Mouse (Mus musculus) stomach, embryonic 16.5 days (tissue): ENCODE measurements around the gene Slc25a41. TPM values are rescaled to one million over a fixed set of nuclear protein-coding genes. Genes with fewer than 3 reads are reported as not detected.
"Not testable (repeated sequence)": the region's sequence is repeated elsewhere in the genome, so short reads cannot be mapped to it uniquely, and the experiment has no call there.

Source experiments
- ATAC-seq: fragments of 200-750 bp; cut with Nextera tagmentation; 2 replicates; pipeline ENCODE4 v1.8.0; 2017; ENCODE audit warnings: moderate number of reproducible peaks, moderate TSS enrichment; ENCODE audit not compliant: insufficient read depth, low FRiP score
- H3K27ac ChIP-seq: fragments of 300-500 bp; sonication (generic); 2 replicates; pipeline ENCODE4 v1.5.1; 2014; ENCODE audit warnings: low read length
- H3K27me3 ChIP-seq: fragments of 300-500 bp; sonication (generic); 2 replicates; pipeline ENCODE4 v1.6.1; 2014; ENCODE audit warnings: low read length, control low read depth, mixed read lengths; ENCODE audit not compliant: control insufficient read depth, insufficient read depth
- H3K36me3 ChIP-seq: fragments of 300-500 bp; sonication (generic); 2 replicates; pipeline ENCODE4 v1.6.1; 2014; ENCODE audit warnings: low read length; ENCODE audit not compliant: control insufficient read depth, insufficient read depth
- H3K4me1 ChIP-seq: fragments of 300-500 bp; sonication (generic); 2 replicates; pipeline ENCODE4 v1.6.1; 2014; ENCODE audit warnings: low read length, control low read depth, mixed read lengths; ENCODE audit not compliant: control insufficient read depth, insufficient read depth
- H3K4me2 ChIP-seq: fragments of 300-500 bp; sonication (generic); 2 replicates; pipeline ENCODE4 v1.6.1; 2014; ENCODE audit warnings: low read depth, low read length, mixed read lengths
- H3K4me3 ChIP-seq: fragments of 300-500 bp; sonication (generic); replicated peaks from 2 replicates; pipeline ENCODE4 v1.5.1; 2014; ENCODE audit warnings: mild to moderate bottlenecking, low read length
- H3K9ac ChIP-seq: fragments of 300-500 bp; sonication (generic); 2 replicates; pipeline ENCODE4 v1.6.1; 2014; ENCODE audit warnings: low read length
- H3K9me3 ChIP-seq: fragments of 300-500 bp; sonication (generic); replicated peaks from 2 replicates; pipeline ENCODE4 v1.6.1; 2016; ENCODE audit warnings: low read length, control low read depth; ENCODE audit not compliant: control insufficient read depth
- WGBS: fragments of 180-500 bp; shearing (Covaris S2); extraction: QIAGEN DNeasy Blood & Tissue Kit; methylation state at CpG from one replicate; pipeline ENCODE4 v1.1.7; 2014; 5-methylcytosine and 5-hydroxymethylcytosine counted together
- polyA plus RNA-seq: library from polyadenylated mRNA; unstranded; fragments of >200 nt; fragmentation: Nextera tagmentation; extraction: Ambion mirVana; gene quantifications from 2 replicates; pipeline ENCODE4 v1.2.1, GENCODE M21; 2015

Slc25a41 gene
- polyA plus RNA-seq, 1 experiment from 2014 or later = not detected

- ATAC-seq = no peak
- H3K4me2 ChIP-seq = peak within 1 kb of the TSS; percentile 94
Measured at GRCm38 (mm10) chr17:57058891-57059485, 17.5 kb upstream of the Slc25a41 start, which contains the start of gene Crb3. TSS of gene Crb3 (plus strand) at chr17:57059105.

DNA sequence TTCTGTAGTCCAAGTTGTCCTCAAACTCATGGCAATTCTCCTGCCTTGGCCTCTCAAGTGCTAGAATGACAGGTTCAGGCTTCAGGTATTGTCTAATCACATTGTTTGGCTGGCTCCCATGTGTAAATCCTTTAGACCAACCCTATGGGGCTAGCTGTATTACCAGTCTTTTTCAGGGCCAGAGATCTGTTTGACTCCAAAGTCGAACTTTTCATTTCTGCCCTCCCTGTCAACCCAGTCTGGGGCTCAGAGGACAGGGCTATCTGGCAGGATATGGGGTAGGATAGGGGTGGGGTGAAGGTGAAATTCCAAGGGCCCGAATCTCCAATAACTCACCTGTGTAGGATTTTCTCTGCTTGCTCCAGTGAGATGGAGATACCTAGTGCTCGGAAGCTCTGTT is 14.8 kb upstream of the Slc25a41 start:
- H3K27me3 ChIP-seq = no peaks in the 10 kb centered on the region; the same call in 1 of the 2 replicates
- H3K27ac ChIP-seq = no peak overlapping the region
- no peak overlapping the region for H3K4me3 ChIP-seq
- ATAC-seq = no peak
- H3K9ac ChIP-seq = no peak overlapping the region
- H3K9me3 ChIP-seq = no peaks in the 10 kb centered on the region
- peaks cover 12% of the 10 kb centered on the region; the same call in 1 of the 2 replicates for H3K4me1 ChIP-seq
- WGBS = 78% methylated on average over 3 of the region's 3 CpGs
- no peak overlapping the region for H3K4me2 ChIP-seq
- peaks cover 3% of the 10 kb centered on the region; the same call in 1 of the 2 replicates for H3K36me3 ChIP-seq

More at GRCm38 (mm10) chr17:57058891-57059485, 17.5 kb upstream of the Slc25a41 start, which contains the start of gene Crb3:
- WGBS = 1% methylated on average over 19 of the region's 22 CpGs
- Histone ChIP-seq H3K9ac (peak within 1 kb of the TSS; percentile 86), H3K36me3 (no peaks in the 10 kb centered on the region), H3K4me1 (peaks cover 12% of the 10 kb centered on the region; the same call in 1 of the 2 replicates), H3K9me3 (no peaks in the 10 kb centered on the region), H3K27me3 (peaks cover 18% of the 10 kb centered on the region), H3K4me3 (peak within 1 kb of the TSS; percentile 78), H3K27ac (peak within 1 kb of the TSS; percentile 64)

GRCm38 (mm10) chr17:57051679-57052078 is 10.2 kb upstream of the Slc25a41 start:
- not testable (repeated sequence) for ATAC-seq, H3K27me3 ChIP-seq, H3K9me3 ChIP-seq, H3K4me2 ChIP-seq, H3K27ac ChIP-seq, H3K36me3 ChIP-seq, H3K4me1 ChIP-seq, H3K4me3 ChIP-seq, H3K9ac ChIP-seq
- 84% methylated on average over 4 of the region's 4 CpGs for WGBS

- no peak overlapping the region for H3K4me2 ChIP-seq
- H3K36me3 ChIP-seq = peaks cover 3% of the 10 kb centered on the region; the same call in 1 of the 2 replicates
- H3K4me1 ChIP-seq = no peaks in the 10 kb centered on the region
- WGBS = 90% methylated on average over 3 of the region's 3 CpGs
- no peak for ATAC-seq
- H3K27me3 ChIP-seq = no peaks in the 10 kb centered on the region
- no peak overlapping the region for H3K4me3 ChIP-seq
- H3K27ac ChIP-seq = no peak overlapping the region
- no peak overlapping the region for H3K9ac ChIP-seq
- H3K9me3 ChIP-seq = no peaks in the 10 kb centered on the region
Measured at GRCm38 (mm10) chr17:57048816-57049215, 7.4 kb upstream of the Slc25a41 start.

DNA sequence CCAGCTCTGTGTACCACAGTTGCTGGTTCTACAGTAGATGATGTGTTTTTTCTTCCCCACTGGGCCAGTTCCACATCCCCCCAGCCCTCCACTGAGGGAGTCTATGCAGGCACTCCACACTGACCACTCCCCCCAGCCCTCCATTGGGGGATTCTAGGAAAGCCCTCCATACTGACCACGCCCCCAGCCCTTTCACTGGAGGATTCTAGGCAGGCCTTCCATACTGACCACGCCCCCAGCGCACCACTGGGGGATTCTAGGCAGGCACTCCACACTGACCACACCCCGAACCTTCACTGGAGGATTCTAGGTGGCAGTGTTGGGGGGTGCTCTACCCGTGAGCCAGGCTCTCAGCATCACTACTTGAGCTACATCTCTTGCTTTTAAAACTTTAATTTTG is 6.0 kb upstream of the Slc25a41 start:
- Histone ChIP-seq H3K9me3 (no peaks in the 10 kb centered on the region), H3K4me3 (no peak overlapping the region), H3K4me2 (no peak overlapping the region), H3K27ac (no peak overlapping the region), H3K4me1 (no peaks in the 10 kb centered on the region), H3K9ac (no peak overlapping the region), H3K36me3 (peaks cover 3% of the 10 kb centered on the region; the same call in 1 of the 2 replicates), H3K27me3 (no peaks in the 10 kb centered on the region)
- 38% methylated on average over 5 of the region's 5 CpGs for WGBS
- ATAC-seq = no peak

- 42% methylated on average over 8 of the region's 8 CpGs for WGBS
- no peak overlapping the region for H3K4me2 ChIP-seq
Measured at GRCm38 (mm10) chr17:57038978-57039377, 2.5 kb downstream of the Slc25a41 start.

GRCm38 (mm10) chr17:57032854-57033253 is 8.6 kb downstream of the Slc25a41 start:
- Histone ChIP-seq H3K27ac (peak overlapping the region; percentile 88; the same call in 1 of the 2 replicates), H3K9ac (no peak overlapping the region; the same call in 1 of the 2 replicates), H3K4me3 (no peak overlapping the region), H3K4me2 (peak overlapping the region; percentile 64; the same call in 1 of the 2 replicates), H3K4me1 (peaks cover 13% of the 10 kb centered on the region), H3K27me3 (no peaks in the 10 kb centered on the region), H3K9me3 (no peaks in the 10 kb centered on the region), H3K36me3 (peaks cover 4% of the 10 kb centered on the region; the same call in 1 of the 2 replicates)
- WGBS = 84% methylated on average over 4 of the region's 4 CpGs
- no peak for ATAC-seq

More at GRCm38 (mm10) chr17:57038978-57039377, 2.5 kb downstream of the Slc25a41 start:
- H3K9ac ChIP-seq = no peak overlapping the region
- H3K27me3 ChIP-seq = no peaks in the 10 kb centered on the region
- H3K4me3 ChIP-seq = no peak overlapping the region
- no peak for ATAC-seq
- H3K36me3 ChIP-seq = no peaks in the 10 kb centered on the region
- no peaks in the 10 kb centered on the region; the same call in 1 of the 2 replicates for H3K4me1 ChIP-seq
- H3K9me3 ChIP-seq = no peaks in the 10 kb centered on the region
- H3K27ac ChIP-seq = no peak overlapping the region

DNA sequence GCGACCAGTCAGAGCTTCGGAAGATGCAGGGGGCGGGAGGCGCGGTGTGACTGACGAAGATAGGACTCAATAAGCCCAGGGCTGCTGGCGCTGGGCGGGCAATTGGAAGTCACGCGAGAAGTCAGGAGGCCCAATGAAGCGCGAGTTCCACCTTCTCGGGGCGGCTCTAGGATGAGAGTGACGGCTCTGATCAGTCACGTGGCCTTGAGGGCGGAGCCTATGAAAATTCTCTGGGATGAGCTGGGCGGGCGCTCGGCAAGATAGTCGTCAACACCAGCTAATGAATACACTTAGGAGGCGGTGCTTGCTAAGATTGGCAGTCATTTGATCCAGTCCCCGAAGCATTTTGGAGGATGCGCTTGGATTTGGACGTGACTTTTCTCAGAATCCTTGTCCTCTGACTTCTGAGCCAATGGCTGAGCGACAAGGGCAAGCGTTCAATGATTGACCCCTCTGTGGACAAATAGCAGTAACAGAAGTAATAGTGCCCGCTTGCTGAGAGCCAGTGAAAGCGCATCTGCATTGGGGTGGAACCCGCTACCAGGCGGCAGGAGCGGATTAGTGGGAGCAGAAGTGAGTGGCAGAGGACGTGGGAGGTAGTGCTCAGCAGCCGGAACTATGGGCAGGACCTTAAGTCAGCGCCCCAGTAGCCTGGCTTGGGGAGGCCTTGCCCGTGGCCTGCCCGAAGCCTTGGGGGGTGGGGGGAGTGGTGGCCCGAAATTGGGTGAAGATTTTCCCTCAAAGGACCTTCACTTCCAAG is 9.6 kb downstream of the Slc25a41 start:
- H3K9me3 ChIP-seq = no peaks in the 10 kb centered on the region
- peaks cover 11% of the 10 kb centered on the region; the same call in 1 of the 2 replicates for H3K36me3 ChIP-seq
- H3K27ac ChIP-seq = peak overlapping the region; percentile 88
- peak overlapping the region; percentile 91 for H3K4me3 ChIP-seq
- ATAC-seq = peak; percentile 97
- H3K4me1 ChIP-seq = peaks cover 13% of the 10 kb centered on the region
- under 1% methylated on average over 38 of the region's 38 CpGs for WGBS
- H3K9ac ChIP-seq = peak overlapping the region; percentile 74
- peak overlapping the region; percentile 64 for H3K4me2 ChIP-seq
- H3K27me3 ChIP-seq = no peaks in the 10 kb centered on the region
